Mouse (Mus musculus) testis, postnatal 10 days (tissue): ENCODE measurements around the gene Olfr1411.

Experiments
- DNase-seq: peaks from one replicate; pipeline ENCODE4 v3.0.0; 2021; ENCODE audit warnings: low spot score

Olfr1411 gene

DNA sequence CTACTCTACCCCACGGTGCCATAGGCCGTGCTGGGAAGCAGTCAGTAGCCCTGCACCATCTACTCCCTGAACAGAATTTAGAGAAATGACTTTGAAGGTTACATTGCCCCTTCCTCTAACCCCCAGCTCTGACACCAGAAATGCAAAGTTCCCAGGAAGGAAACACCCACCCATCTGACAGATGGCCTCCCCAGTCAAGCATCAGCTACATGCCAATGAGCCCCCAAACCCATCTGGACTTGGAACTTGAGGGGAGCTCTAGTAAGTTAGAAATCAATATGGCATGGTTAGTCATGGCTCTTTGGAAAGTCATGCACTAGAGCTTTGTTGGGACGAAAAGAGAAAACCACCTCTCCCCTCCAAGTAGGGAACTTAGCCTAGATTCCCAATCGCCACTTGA is 44.5 kb downstream of the Olfr1411 start:
- peak; percentile 25 for DNase-seq

DNA sequence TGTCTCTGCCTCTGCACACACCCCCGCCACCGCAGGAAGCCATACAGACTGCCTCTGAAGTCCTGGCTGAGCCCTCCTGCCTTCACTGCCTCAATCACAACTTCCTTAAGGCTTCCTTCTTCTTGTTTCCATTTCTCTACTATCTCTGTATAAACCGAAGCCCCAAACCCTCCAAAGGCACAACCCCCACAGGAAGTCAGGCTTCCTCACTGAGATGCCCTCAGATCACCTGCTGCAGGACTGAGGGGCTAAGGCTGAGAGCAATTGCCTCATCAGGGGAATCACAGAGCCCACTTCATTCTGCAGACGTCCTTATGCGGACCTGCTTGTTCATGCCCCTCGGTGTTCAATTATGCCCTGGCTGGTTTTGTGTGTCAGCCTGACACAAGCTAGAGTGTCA is 46.2 kb downstream of the Olfr1411 start:
- DNase-seq, result peak; percentile 36

DNA sequence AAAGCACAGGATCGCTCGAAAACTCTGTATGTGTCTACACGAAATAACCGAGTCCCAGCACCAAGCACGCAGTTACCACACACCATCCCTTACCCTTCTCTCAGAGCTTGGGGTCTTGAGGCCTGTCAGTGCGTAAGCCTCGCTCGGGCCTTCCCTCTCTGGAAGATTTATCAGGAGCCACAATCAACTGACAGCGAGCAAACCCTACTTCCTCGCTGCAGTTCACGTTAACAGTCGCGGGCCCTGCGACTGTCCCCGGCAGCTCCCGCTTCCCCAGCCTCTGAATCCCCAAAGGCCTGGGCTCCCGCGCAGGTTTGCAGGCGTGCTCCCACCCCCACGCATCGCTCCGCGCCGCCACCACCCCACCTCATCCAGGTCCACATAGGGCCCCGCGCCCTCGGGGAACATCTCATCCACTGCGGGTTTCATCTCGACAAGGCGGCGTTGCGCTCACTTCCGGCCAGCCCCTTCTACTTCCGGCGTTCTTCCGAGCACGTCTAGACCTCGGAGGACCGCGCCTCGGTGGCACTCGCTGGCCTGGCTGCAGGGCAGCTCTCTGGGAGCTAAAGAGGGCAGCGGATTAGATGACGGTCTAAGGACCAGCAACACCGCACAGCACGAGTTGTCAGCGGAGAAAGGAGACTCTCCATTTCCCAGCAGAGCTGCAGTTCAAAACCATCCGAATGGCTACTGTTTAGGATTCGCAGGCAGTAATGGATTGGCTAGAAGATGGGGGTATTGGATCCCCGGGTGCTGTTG is 47.5 kb downstream of the Olfr1411 start, which contains the start of gene Cops9:
Gene Cops9, minus strand, starts transcription at position 472 of the 759 bp plus-strand sequence.
- peak; percentile 89 for DNase-seq

DNA sequence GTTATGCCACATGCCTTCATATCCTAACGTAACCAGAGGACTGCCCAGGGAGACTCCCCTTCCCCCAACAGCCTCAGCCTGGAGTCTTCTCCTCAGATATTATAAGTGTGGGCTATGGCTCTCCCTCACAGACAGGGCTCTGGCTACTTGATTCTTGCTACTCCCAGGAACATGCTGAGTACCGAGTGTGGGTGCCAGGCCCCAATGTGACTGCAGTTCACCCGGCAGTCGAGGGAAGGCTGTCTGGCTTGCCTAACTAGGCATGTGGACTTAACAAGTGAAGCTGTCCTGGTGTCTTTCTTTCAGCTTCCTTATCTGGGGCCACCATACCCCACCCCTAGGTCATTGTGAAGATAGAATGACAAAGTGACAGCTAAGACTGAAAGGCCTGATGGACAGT is 49.5 kb downstream of the Olfr1411 start:
- no peak for DNase-seq

DNA sequence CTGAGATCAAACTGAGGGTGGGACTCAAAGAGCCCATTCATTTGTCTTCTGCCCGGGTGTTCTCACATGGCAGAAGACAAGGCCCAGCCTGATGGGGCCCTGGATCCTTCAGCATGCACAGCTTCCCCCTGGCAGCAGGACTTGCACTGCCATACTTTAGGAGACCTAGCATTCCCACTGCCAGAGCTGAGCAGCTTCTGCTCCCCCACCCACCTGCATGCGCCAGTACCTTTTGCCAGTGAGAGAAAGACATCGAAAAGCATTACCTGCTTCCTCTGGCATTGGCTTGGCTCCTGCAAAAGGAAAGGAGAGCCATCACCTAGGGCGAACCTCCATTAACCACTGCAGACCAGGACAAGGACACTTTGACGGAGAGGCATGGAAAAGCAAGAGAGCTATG is 50.7 kb downstream of the Olfr1411 start:
- peak; percentile 29 for DNase-seq

DNA sequence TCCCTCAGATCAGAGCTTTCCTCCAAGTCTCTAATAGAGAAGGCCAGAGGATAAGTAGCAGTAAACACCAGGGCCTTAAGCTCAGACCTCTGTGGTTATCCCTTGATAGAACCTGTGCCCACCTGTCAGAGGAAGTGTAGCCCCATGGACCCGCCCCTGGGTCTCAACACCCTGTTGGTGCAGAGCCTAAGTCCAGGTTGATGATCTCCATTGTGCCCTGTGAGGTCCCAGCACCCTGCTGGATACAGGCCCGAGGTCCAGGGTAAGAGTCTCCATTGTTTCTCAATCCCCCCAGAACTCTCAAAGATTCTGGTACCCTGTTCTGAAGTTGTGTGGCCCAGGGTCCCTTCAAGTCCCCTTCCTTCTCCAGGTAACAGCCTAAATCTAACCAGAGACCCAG is 51.9 kb downstream of the Olfr1411 start:
- DNase-seq, result no peak

DNA sequence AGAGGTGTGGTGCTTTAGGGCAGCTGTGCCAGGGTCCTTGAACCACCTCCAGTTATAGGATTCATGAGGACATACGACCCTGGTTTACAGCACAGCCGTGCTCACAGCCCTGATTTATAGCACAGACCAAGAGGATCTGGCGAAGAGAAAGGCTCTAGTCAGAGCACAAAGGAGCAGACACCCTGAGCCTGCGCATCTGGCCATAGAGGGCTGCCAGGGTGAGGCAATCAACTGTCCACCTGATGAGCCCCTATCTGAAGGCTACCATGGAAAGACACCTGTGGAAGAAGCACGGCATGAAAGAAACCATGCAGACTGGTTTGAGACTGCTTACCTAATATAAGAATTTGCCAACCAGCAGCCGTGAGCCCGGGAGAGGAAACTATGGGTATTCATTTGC is 52.4 kb downstream of the Olfr1411 start:
- DNase-seq, result no peak

DNA sequence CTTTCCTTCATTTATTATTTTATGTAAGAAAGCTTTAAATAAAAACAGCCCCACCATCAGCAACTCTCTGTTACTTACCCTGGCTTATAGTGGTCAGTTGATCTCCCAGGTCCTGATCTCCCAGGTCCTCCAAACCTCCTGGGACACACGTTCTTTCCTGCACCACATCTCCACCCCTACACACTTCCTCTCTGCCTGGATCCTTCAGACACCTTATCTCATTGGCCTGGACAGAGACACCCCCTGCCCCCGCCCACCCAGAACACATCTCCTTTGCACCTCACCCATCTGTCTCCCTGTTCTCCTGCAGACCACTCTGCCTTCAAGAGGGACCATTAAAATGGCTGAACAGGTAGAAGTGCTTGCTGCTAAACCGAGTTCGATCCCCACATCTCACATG is 52.8 kb downstream of the Olfr1411 start:
- DNase-seq, result no peak
